Mouse (Mus musculus) layer of hippocampus, adult 2 months (tissue): Measurements from ENCODE around the gene Atp6v1fnb. TPM values are rescaled to one million over a fixed set of nuclear protein-coding genes. Genes with fewer than 3 reads are reported as not detected.

ENCODE experiments used
- DNase-seq, 2 experiments: peaks; one replicate each; pipeline ENCODE4 v3.0.0; 2022; ENCODE audit warnings: low spot score in 2 of 2
- H3K27ac ChIP-seq: fragments of 200-600 bp; 2 replicates; pipeline ENCODE4 v1.8.1; 2022
- H3K4me3 ChIP-seq: fragments of 200-600 bp; 2 replicates; pipeline ENCODE4 v1.8.1; 2022; ENCODE audit warnings: mild to moderate bottlenecking
- CTCF ChIP-seq: fragments of 200-600 bp; conservative IDR thresholded peaks from 2 replicates; pipeline ENCODE4 v1.8.1; 2022; ENCODE audit warnings: antibody characterized with exemption, mild to moderate bottlenecking, moderate library complexity
- total RNA-seq, 2 experiments: library from RNA; stranded (reverse); gene quantifications; 2 replicates each; pipeline ENCODE4 v1.2.3; 2021

The Atp6v1fnb gene
- total RNA-seq, 2 experiments from 2014 or later = 0.59 TPM; not detected in 1

- no peak overlapping the region for H3K4me3 ChIP-seq
- TF ChIP-seq CTCF = no peak
- H3K27ac ChIP-seq = no peak overlapping the region
- DNase-seq = no peak
These were observed 37.8 kb downstream of the Atp6v1fnb start for GRCm38 (mm10) chr6:29509086-29509485.

DNA sequence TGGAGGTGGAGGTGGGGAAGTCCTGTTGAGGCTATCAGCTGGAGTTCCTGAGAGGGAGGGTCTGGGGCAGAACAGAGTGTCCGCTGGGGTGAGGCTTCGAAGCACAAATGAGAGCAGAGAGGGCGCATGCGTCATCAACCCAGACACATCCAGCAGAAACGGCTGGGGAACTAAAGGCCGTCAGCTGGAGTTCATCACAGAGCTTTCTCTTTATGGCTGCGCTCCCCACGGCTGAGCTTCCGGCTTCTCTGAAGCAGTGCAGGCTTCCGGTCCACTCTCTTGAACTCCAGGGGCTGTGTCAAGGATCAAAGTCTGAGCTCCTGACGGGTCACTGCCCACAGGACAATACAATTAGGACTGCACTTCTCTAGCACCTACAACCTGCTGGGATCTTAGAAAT lies 42.0 kb downstream of the Atp6v1fnb start:
- no peak for DNase-seq
- Histone ChIP-seq H3K4me3 (no peak overlapping the region), H3K27ac (no peak overlapping the region)
- TF ChIP-seq CTCF = no peak

GRCm38 (mm10) chr6:29517139-29517538 lies 45.9 kb downstream of the Atp6v1fnb start:
- no peak overlapping the region for H3K27ac ChIP-seq
- H3K4me3 ChIP-seq = no peak overlapping the region
- TF ChIP-seq CTCF = peak; percentile 88
- DNase-seq = peak; percentile 39 to 75

DNA sequence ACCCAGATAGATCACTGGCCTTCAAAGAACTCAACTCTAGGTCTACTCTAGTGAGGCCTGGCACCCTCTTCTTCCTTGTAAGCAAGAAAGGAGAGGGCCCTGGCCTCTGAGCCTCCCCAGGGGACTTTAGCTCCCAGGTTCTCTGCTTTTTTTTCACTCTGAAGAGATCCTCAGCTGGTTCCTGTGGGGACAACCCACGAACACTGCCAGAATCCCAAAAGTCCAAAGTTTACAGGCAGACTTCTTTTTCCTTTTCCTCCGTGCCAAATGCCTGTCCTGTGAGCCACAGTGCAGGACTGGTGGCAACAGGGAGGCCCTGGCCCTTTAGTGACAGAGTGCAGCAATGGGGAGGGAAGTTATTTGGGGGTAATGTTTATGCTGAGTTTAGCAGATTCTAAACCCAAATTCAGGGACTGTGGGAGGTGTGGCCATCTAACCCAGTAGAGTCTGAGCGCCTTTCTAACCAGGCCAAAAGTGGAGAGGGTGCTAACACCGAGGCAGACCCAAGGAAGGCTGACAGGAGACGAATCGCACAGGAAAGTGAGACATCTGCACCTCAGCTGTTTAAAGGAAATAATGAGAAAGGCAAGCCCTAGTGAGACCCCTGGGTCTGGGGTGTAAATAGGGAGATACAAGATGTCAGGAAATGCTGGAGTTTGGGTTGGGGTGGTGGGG lies 51.5 kb downstream of the Atp6v1fnb start:
- peak overlapping the region; percentile 46; the same call in 1 of the 2 replicates for H3K27ac ChIP-seq
- H3K4me3 ChIP-seq = no peak overlapping the region
- DNase-seq = no peak
- no peak for TF ChIP-seq CTCF

Other genes with a start within 250 kb of the Atp6v1fnb start
- 1 to 10 TPM; 6.4 to 6.6 TPM for gene Hilpda, start 198.9 kb upstream of the Atp6v1fnb start, total RNA-seq
- gene Fam71f2, start 191.8 kb upstream of the Atp6v1fnb start, total RNA-seq = under 1 TPM; 0.51 to 0.56 TPM
- gene Fam71f1, start 152.3 kb upstream of the Atp6v1fnb start, total RNA-seq = not detected
- gene Calu, start 123.4 kb upstream of the Atp6v1fnb start, total RNA-seq = 10 to 100 TPM; 65.3 to 67.6 TPM
- gene Opn1sw, start 83.0 kb upstream of the Atp6v1fnb start, total RNA-seq = not detected
- 10 to 100 TPM; 66.9 to 74.2 TPM for gene Ccdc136, start 75.1 kb upstream of the Atp6v1fnb start, total RNA-seq
- gene Flnc, start 38.2 kb upstream of the Atp6v1fnb start, total RNA-seq = 1 to 10 TPM; 1.2 to 1.4 TPM
- gene Atp6v1f, start 3.7 kb upstream of the Atp6v1fnb start, total RNA-seq = 100 to 1,000 TPM; 245 to 247 TPM
- gene Kcp, start 36.5 kb downstream of the Atp6v1fnb start, total RNA-seq = 1 to 10 TPM; 1.1 to 2.0 TPM
- 1 to 10 TPM; 3.8 to 5.1 TPM for gene Irf5, start 55.2 kb downstream of the Atp6v1fnb start, total RNA-seq
- gene Tnpo3, start 138.4 kb downstream of the Atp6v1fnb start, total RNA-seq = 10 to 100 TPM; 65.7 to 72.7 TPM
- 10 to 100 TPM; 31.7 to 34.8 TPM for gene Tspan33, start 222.8 kb downstream of the Atp6v1fnb start, total RNA-seq